Mouse (Mus musculus): ENCODE measurements around the gene Schip1. TPM values are rescaled to one million over a fixed set of nuclear protein-coding genes. Genes with fewer than 3 reads are reported as not detected.

Gene Schip1
- polyA plus RNA-seq, 2 experiments = 1.1 to 1.6 TPM

- H3K4me3 ChIP-seq (ENCODE audit: insufficient read depth in 1 of 2, low read depth in 2 of 2, low read length in 2 of 2) = no peak overlapping the region
- no peaks in the 10 kb centered on the region for H3K4me1 ChIP-seq (replicated peaks; ENCODE audit: control insufficient read depth in 2 of 2, insufficient read depth in 2 of 2, low read length in 1 of 2)
- TF ChIP-seq EP300 (IDR thresholded peaks at IDR 0.05; ENCODE audit: low read depth) (no peak), CTCF (IDR thresholded peaks at IDR 0.05; ENCODE audit: low read depth) (no peak)
- H3K9ac ChIP-seq (replicated peaks) = no peak overlapping the region
- no peaks in the 10 kb centered on the region for H3K27me3 ChIP-seq (ENCODE audit: control insufficient read depth, insufficient read depth, low read length)
- DNase-seq (ENCODE audit: low read depth in 3 of 3, low spot score in 3 of 3) (no peak), ATAC-seq (ENCODE audit: insufficient read depth) (no peak)
- no peaks in the 10 kb centered on the region for H3K36me3 ChIP-seq (replicated peaks; ENCODE audit: control insufficient read depth, insufficient read depth, low read depth)
- no peak overlapping the region for H3K27ac ChIP-seq
- H3K4me2 ChIP-seq (ENCODE audit: low read depth) = no peak overlapping the region
- no peaks in the 10 kb centered on the region for H3K9me3 ChIP-seq (ENCODE audit: control insufficient read depth, low read length)
- WGBS (ENCODE audit: insufficient replicate concordance) = 71% methylated on average over 6 of the region's 6 CpGs
Observed at GRCm38 (mm10) chr3:68350624-68351023, 286.0 kb downstream of the Schip1 start.

DNA sequence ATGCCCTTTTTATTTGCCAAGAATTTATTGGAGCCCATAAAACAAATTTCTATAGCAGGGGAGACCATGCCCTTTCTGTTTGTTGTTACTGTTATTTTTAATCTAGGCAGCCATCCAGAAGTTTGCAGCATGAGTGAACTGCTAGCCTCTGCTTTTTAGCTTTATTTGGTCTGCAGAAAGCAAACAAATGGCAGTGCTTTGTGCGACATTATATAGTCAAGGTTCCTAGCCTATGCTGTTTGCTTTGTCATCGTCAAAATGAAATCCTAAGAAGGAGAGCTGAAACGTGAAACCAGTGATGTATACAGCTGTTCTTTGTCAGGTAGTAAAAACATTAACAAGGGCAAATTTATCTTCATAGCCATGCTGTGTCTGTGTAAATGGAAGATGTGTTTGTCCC lies 286.9 kb downstream of the Schip1 start:
- Histone ChIP-seq H3K9ac (replicated peaks) (no peak overlapping the region), H3K9me3 (ENCODE audit: control insufficient read depth, low read length) (no peaks in the 10 kb centered on the region), H3K4me1 (replicated peaks; ENCODE audit: control insufficient read depth in 2 of 2, insufficient read depth in 2 of 2, low read length in 1 of 2) (no peaks in the 10 kb centered on the region), H3K4me3 (ENCODE audit: insufficient read depth in 1 of 2, low read depth in 2 of 2, low read length in 2 of 2) (no peak overlapping the region), H3K4me2 (ENCODE audit: low read depth) (no peak overlapping the region), H3K36me3 (replicated peaks; ENCODE audit: control insufficient read depth, insufficient read depth, low read depth) (no peaks in the 10 kb centered on the region), H3K27me3 (ENCODE audit: control insufficient read depth, insufficient read depth, low read length) (no peaks in the 10 kb centered on the region), H3K27ac (no peak overlapping the region)
- WGBS (ENCODE audit: insufficient replicate concordance) = 53% methylated on average over 3 of the region's 3 CpGs
- DNase-seq (ENCODE audit: low read depth in 3 of 3, low spot score in 3 of 3) (no peak), ATAC-seq (ENCODE audit: insufficient read depth) (no peak)
- no peak for TF ChIP-seq CTCF (IDR thresholded peaks at IDR 0.05; ENCODE audit: low read depth)
- no peak for TF ChIP-seq EP300 (IDR thresholded peaks at IDR 0.05; ENCODE audit: low read depth)

- Histone ChIP-seq H3K36me3 (replicated peaks; ENCODE audit: control insufficient read depth, insufficient read depth, low read depth) (no peaks in the 10 kb centered on the region), H3K27ac (no peak overlapping the region), H3K4me3 (ENCODE audit: insufficient read depth in 1 of 2, low read depth in 2 of 2, low read length in 2 of 2) (no peak overlapping the region), H3K27me3 (ENCODE audit: control insufficient read depth, insufficient read depth, low read length) (no peaks in the 10 kb centered on the region), H3K9me3 (ENCODE audit: control insufficient read depth, low read length) (no peaks in the 10 kb centered on the region), H3K4me1 (replicated peaks; ENCODE audit: control insufficient read depth in 2 of 2, insufficient read depth in 2 of 2, low read length in 1 of 2) (no peaks in the 10 kb centered on the region), H3K9ac (replicated peaks) (no peak overlapping the region), H3K4me2 (ENCODE audit: low read depth) (no peak overlapping the region)
- WGBS (ENCODE audit: insufficient replicate concordance) = 71% methylated on average over 7 of the region's 7 CpGs
- TF ChIP-seq CTCF (IDR thresholded peaks at IDR 0.05; ENCODE audit: low read depth) = no peak
- no peak for TF ChIP-seq EP300 (IDR thresholded peaks at IDR 0.05; ENCODE audit: low read depth)
- DNase-seq (ENCODE audit: low read depth in 3 of 3, low spot score in 3 of 3) (no peak), ATAC-seq (ENCODE audit: insufficient read depth) (no peak)
Observed at GRCm38 (mm10) chr3:68352961-68353360, 288.4 kb downstream of the Schip1 start.

DNA sequence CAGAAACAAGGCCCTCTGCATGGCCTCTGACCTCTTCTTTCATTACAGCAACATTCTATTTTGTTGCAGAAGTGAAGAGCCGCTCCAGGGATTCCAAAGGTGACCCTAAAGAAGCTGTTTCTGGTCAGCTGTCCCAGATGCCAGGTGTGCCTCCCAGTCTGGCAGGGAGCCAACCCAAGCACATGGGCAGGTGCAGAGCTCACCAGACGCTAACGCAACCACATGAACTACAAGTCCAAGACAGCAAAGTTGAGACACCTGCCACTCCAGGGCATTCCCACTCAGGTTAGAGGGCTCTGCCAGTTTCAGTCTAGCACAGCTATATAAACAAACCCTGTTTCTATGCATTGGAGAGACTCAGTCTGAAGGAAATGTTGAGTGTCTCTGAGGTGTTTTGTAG lies 288.9 kb downstream of the Schip1 start:
- no peak overlapping the region for H3K27ac ChIP-seq
- 64% methylated on average over 3 of the region's 3 CpGs for WGBS (ENCODE audit: insufficient replicate concordance)
- H3K4me1 ChIP-seq (replicated peaks; ENCODE audit: control insufficient read depth in 2 of 2, insufficient read depth in 2 of 2, low read length in 1 of 2) = no peaks in the 10 kb centered on the region
- TF ChIP-seq CTCF (IDR thresholded peaks at IDR 0.05; ENCODE audit: low read depth) (no peak), EP300 (IDR thresholded peaks at IDR 0.05; ENCODE audit: low read depth) (no peak)
- DNase-seq (ENCODE audit: low read depth in 3 of 3, low spot score in 3 of 3) (no peak), ATAC-seq (ENCODE audit: insufficient read depth) (no peak)
- no peaks in the 10 kb centered on the region for H3K9me3 ChIP-seq (ENCODE audit: control insufficient read depth, low read length)
- no peak overlapping the region for H3K9ac ChIP-seq (replicated peaks)
- no peak overlapping the region for H3K4me2 ChIP-seq (ENCODE audit: low read depth)
- no peaks in the 10 kb centered on the region for H3K27me3 ChIP-seq (ENCODE audit: control insufficient read depth, insufficient read depth, low read length)
- no peak overlapping the region for H3K4me3 ChIP-seq (ENCODE audit: insufficient read depth in 1 of 2, low read depth in 2 of 2, low read length in 2 of 2)
- no peaks in the 10 kb centered on the region for H3K36me3 ChIP-seq (replicated peaks; ENCODE audit: control insufficient read depth, insufficient read depth, low read depth)

DNA sequence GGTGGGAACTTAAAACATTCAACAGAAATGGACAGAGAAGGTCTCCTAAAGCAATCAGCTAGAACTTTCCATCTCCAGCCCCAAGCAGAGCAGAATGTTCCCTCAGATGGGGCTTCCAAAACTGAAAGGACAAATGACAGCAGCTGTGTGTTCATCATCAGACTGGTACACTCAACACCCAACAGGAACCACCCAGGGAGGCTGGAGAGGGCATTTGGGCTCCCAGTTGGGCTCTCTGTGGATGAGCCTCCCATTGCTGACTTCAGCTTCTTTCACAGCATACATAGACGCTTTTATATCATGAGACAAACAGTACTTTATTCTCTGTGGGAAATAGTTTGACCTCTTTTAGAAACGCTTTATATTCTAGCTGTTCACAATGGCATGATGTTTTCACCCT lies 291.9 kb downstream of the Schip1 start:
- no peaks in the 10 kb centered on the region for H3K36me3 ChIP-seq (replicated peaks; ENCODE audit: control insufficient read depth, insufficient read depth, low read depth)
- TF ChIP-seq EP300 (IDR thresholded peaks at IDR 0.05; ENCODE audit: low read depth) (no peak), CTCF (IDR thresholded peaks at IDR 0.05; ENCODE audit: low read depth) (no peak)
- no peak overlapping the region for H3K4me3 ChIP-seq (ENCODE audit: insufficient read depth in 1 of 2, low read depth in 2 of 2, low read length in 2 of 2)
- no peaks in the 10 kb centered on the region for H3K4me1 ChIP-seq (replicated peaks; ENCODE audit: control insufficient read depth in 2 of 2, insufficient read depth in 2 of 2, low read length in 1 of 2)
- WGBS (ENCODE audit: insufficient replicate concordance) = 43% methylated on average over 2 of the region's 2 CpGs
- DNase-seq (ENCODE audit: low read depth in 3 of 3, low spot score in 3 of 3) = no peak
- ATAC-seq (ENCODE audit: insufficient read depth) = no peak
- H3K27ac ChIP-seq = no peak overlapping the region
- no peak overlapping the region for H3K4me2 ChIP-seq (ENCODE audit: low read depth)
- no peaks in the 10 kb centered on the region for H3K27me3 ChIP-seq (ENCODE audit: control insufficient read depth, insufficient read depth, low read length)
- H3K9ac ChIP-seq (replicated peaks) = no peak overlapping the region
- H3K9me3 ChIP-seq (ENCODE audit: control insufficient read depth, low read length) = no peaks in the 10 kb centered on the region
